15 mouse cellular contexts compared by ENCODE assay signal in genomic region chr14:48106453-48106852, GRCm38 (mm10).
"Had no signal": no experiment of that assay in that cellular context is flagged by ENCODE, and none has a peak within 500 bp of the region (broad histone marks: within the 10 kb centered on the region; RNA-seq: fewer than 3 reads in every experiment).

No protein-coding gene starts in this region.

- H3K4me3 ChIP-seq: neural tube, embryonic 13.5 days; neural tube, embryonic 15.5 days; stomach, embryonic 15.5 days had no signal

- H3K36me3 ChIP-seq: neural tube, embryonic 13.5 days; neural tube, embryonic 15.5 days; stomach, embryonic 15.5 days had no signal

- H3K27me3 ChIP-seq: neural tube, embryonic 13.5 days; neural tube, embryonic 15.5 days; stomach, embryonic 15.5 days had no signal

- H3K27ac ChIP-seq: neural tube, embryonic 13.5 days; neural tube, embryonic 15.5 days; stomach, embryonic 15.5 days; stomach, postnatal 0 days had no signal

- H3K4me1 ChIP-seq: neural tube, embryonic 13.5 days; neural tube, embryonic 15.5 days; stomach, embryonic 15.5 days had no signal

- H3K9ac ChIP-seq: neural tube, embryonic 13.5 days; neural tube, embryonic 15.5 days; stomach, embryonic 15.5 days had no signal

- DNase-seq: retina, postnatal 1 day; right cerebral cortex, adult 18-20 months; right cerebral cortex, postnatal 25 days; right cerebral cortex, postnatal 4 days; spleen, adult 18-20 months; thymus, adult 18-20 months; thymus, adult 2 months; thymus, postnatal 14 days; thymus, postnatal 25 days; thymus, postnatal 36 days; thymus, postnatal 4 days had no signal

- H3K9me3 ChIP-seq: neural tube, embryonic 15.5 days; stomach, embryonic 15.5 days had no signal

- H3K4me2 ChIP-seq: neural tube, embryonic 13.5 days; neural tube, embryonic 15.5 days; stomach, embryonic 15.5 days had no signal
